Mouse (Mus musculus) ES-E14 (cell line): Measurements from ENCODE around the gene Tsfm. TPM values are rescaled to one million over a fixed set of nuclear protein-coding genes. Genes with fewer than 3 reads are reported as not detected.

Experiments used
- DNase-seq: peaks from one replicate; pipeline ENCODE4 v3.0.0-alpha.2; 2013; ENCODE audit warnings: low read depth, low spot score
- H3K27ac ChIP-seq: 2 replicates; pipeline ENCODE4 v1.5.1; 2012; ENCODE audit warnings: low read depth, mild to moderate bottlenecking, low read length, moderate library complexity, mixed read lengths; ENCODE audit not compliant: poor library complexity, insufficient read depth, severe bottlenecking
- H3K36me3 ChIP-seq: 2 replicates; pipeline ENCODE4 v1.6.1; 2012; ENCODE audit warnings: mild to moderate bottlenecking, low read length, moderate library complexity, mixed read lengths; ENCODE audit not compliant: control insufficient read depth, poor library complexity, insufficient read depth, severe bottlenecking
- H3K4me1 ChIP-seq, 2 experiments: fragments of 150-350 bp in 1 of 2; sonication (generic) in 1 of 2; 2 replicates each; pipeline ENCODE4 v1.6.1; 2012; ENCODE audit warnings: low read length in 2 of 2, mild to moderate bottlenecking in 1 of 2, mixed read lengths in 1 of 2; ENCODE audit not compliant: control insufficient read depth in 2 of 2, insufficient read depth in 2 of 2, poor library complexity in 1 of 2
- H3K4me3 ChIP-seq, 2 experiments: fragments of 150-350 bp in 1 of 2; sonication (generic) in 1 of 2; 2 replicates each; pipeline ENCODE4 v1.5.1; 2012; ENCODE audit warnings: low read length in 2 of 2, low read depth in 1 of 2, mild to moderate bottlenecking in 1 of 2, mixed read lengths in 1 of 2; ENCODE audit not compliant: insufficient read depth in 1 of 2, poor library complexity in 1 of 2, severe bottlenecking in 1 of 2
- H3K9ac ChIP-seq: 2 replicates; pipeline ENCODE4 v1.6.1; 2012; ENCODE audit warnings: low read depth, mild to moderate bottlenecking, low read length, mixed read lengths; ENCODE audit not compliant: poor library complexity, insufficient read depth, severe bottlenecking
- H3K9me3 ChIP-seq: fragments of 150-350 bp; sonication (generic); 2 replicates; pipeline ENCODE4 v1.6.1; 2012; ENCODE audit warnings: low read depth, mild to moderate bottlenecking, low read length; ENCODE audit not compliant: control insufficient read depth, insufficient read depth
- CHD2 ChIP-seq: IDR thresholded peaks from 2 replicates; pipeline ENCODE4 v1.6.1; 2014; ENCODE audit warnings: mild to moderate bottlenecking, low read depth, low read length, inconsistent platforms
- HCFC1 ChIP-seq: IDR thresholded peaks from 2 replicates; pipeline ENCODE4 v1.6.1; 2012; ENCODE audit warnings: low read length, inconsistent platforms, borderline replicate concordance; ENCODE audit not compliant: insufficient read depth
- MAFK ChIP-seq: IDR thresholded peaks from 2 replicates; pipeline ENCODE4 v1.6.1; 2014; ENCODE audit warnings: mild to moderate bottlenecking, low read depth, low read length, inconsistent platforms; ENCODE audit not compliant: insufficient read depth
- ZC3H11A ChIP-seq: IDR thresholded peaks from 2 replicates; pipeline ENCODE4 v1.6.1; 2012; ENCODE audit warnings: low read depth, mild to moderate bottlenecking, inconsistent platforms, low read length, borderline replicate concordance
- ZNF384 ChIP-seq: IDR thresholded peaks from 2 replicates; pipeline ENCODE4 v1.6.1; 2012; ENCODE audit warnings: low read depth, low read length, inconsistent platforms
- in situ Hi-C, 2 experiments: fragments of 600-800 bp; cut with MboI; formaldehyde crosslinking; loops; one replicate each; pipeline ENCODE4 v1.15.1; 2025; ENCODE audit warnings: low sequenced_read_pairs in 2 of 2, inconsistent platforms in 1 of 2; ENCODE audit not compliant: unreplicated experiment in 2 of 2
- total RNA-seq: library from RNA; depleted of rRNA; stranded (reverse); fragments of 300-350 nt; gene quantifications from 2 replicates; pipeline ENCODE4 v1.2.3, GENCODE M21; 2012

Tsfm gene
- total RNA-seq, 1 experiment = 60.9 TPM

GRCm38 (mm10) chr10:126978277-126978994 lies 52.2 kb downstream of the Tsfm start, which contains the start of gene Ctdsp2:
Gene Ctdsp2, plus strand, starts transcription at chr10:126978717.
- Histone ChIP-seq H3K27ac (peak within 1 kb of the TSS; percentile 96), H3K36me3 (no peaks in the 10 kb centered on the region; the same call in 1 of the 2 replicates), H3K9ac (peak within 1 kb of the TSS; percentile 84), H3K4me1 (peaks cover 6 to 34% of the 10 kb centered on the region in 2 experiments), H3K4me3 (peak within 1 kb of the TSS; percentile 92 to 98), H3K9me3 (no peaks in the 10 kb centered on the region)
- in situ Hi-C loops = no loop called here
- no peak; the same call in 1 of the 2 replicates for TF ChIP-seq HCFC1
- no peak for TF ChIP-seq MAFK
- no peak for TF ChIP-seq CHD2
- TF ChIP-seq ZNF384 = no peak
- DNase-seq = peak; percentile 99

GRCm38 (mm10) chr10:126977076-126977475 lies 53.6 kb downstream of the Tsfm start:
- no peaks in the 10 kb centered on the region; the same call in 1 of the 2 replicates for H3K36me3 ChIP-seq
- peaks cover 8 to 30% of the 10 kb centered on the region in 2 experiments for H3K4me1 ChIP-seq
- no peak overlapping the region for H3K4me3 ChIP-seq
- TF ChIP-seq ZNF384 (no peak), HCFC1 (no peak), CHD2 (no peak), MAFK (no peak), ZC3H11A (no peak)
- no peak overlapping the region for H3K27ac ChIP-seq
- no peak for DNase-seq
- H3K9ac ChIP-seq = no peak overlapping the region
- in situ Hi-C loops = no loop called here
- H3K9me3 ChIP-seq = no peaks in the 10 kb centered on the region

GRCm38 (mm10) chr10:126975706-126976105 lies 54.9 kb downstream of the Tsfm start:
- DNase-seq = no peak
- Histone ChIP-seq H3K4me1 (peaks cover 5 to 23% of the 10 kb centered on the region in 2 experiments; a peak in 3 of 4 replicates), H3K27ac (no peak overlapping the region), H3K9me3 (no peaks in the 10 kb centered on the region), H3K36me3 (no peaks in the 10 kb centered on the region; the same call in 1 of the 2 replicates), H3K4me3 (no peak overlapping the region), H3K9ac (no peak overlapping the region)
- in situ Hi-C loops = no loop called here
- TF ChIP-seq HCFC1 = no peak
- no peak for TF ChIP-seq ZC3H11A
- no peak for TF ChIP-seq MAFK
- no peak for TF ChIP-seq CHD2
- TF ChIP-seq ZNF384 = no peak

- Histone ChIP-seq H3K4me3 (peak overlapping the region; percentile 2 to 17; a peak in 1 of 4 replicates), H3K9me3 (no peaks in the 10 kb centered on the region), H3K4me1 (peaks cover 5 to 23% of the 10 kb centered on the region in 2 experiments; a peak in 3 of 4 replicates), H3K36me3 (no peaks in the 10 kb centered on the region), H3K27ac (peak overlapping the region; percentile 92; the same call in 1 of the 2 replicates), H3K9ac (no peak overlapping the region; the same call in 1 of the 2 replicates)
- in situ Hi-C loops = no loop called here
- TF ChIP-seq CHD2 (no peak), ZNF384 (no peak), HCFC1 (no peak), ZC3H11A (no peak), MAFK (no peak)
- DNase-seq = no peak
Observed at GRCm38 (mm10) chr10:126972988-126973387, 57.7 kb downstream of the Tsfm start.
